Mouse (Mus musculus) cerebral cortex, adult 2 months (tissue): ENCODE data around the gene Ap1b1.

Experiments used
- WGBS: fragments of 180-500 bp; shearing (Covaris S2); methylation state at CpG from one replicate; pipeline ENCODE4 v1.1.7; 2018; 5-methylcytosine and 5-hydroxymethylcytosine counted together

The Ap1b1 gene

DNA sequence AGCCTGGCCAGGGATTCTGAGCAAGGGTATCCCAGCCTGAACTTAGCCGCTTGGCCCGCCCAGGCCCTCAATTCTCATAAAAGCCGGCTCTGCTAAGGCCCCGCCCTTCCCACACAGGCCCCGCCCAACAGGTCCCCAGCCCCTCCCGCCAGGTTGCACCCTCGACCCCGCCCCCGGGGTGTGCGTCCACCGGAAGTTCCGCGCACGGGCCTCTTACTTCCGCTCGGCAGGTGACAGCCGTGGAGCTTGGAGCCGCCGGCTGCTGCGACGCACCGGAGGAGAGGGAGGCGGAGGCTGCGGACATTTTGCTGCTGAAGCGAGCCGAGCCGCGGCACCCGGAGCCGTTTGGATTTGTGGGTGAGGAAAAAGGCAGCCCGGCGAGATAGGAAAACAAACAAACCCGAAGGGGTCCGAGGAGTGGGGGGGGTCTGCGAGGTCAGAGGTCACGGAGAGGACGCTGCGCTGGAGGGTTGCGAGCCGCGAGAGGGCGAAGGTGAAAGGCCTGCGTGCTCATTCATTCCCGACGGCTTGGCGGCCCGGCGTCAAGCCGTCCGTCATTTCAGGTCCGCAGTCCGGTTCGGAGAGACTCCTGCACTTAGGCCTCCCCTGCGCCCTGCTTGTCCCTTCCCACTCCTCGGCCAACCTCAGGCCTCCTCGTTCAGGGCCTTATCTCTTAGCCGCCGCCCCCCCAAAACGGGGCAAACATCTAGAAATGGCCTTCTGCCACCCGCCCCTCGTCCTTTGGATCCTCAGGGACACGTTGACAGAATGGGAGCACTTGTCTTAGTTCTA lies at the start of gene Ap1b1:
TSS of gene Ap1b1 (plus strand) at position 130 of the 792 bp plus-strand sequence.
- WGBS: under 1% methylated on average over 62 of the region's 62 CpGs

DNA sequence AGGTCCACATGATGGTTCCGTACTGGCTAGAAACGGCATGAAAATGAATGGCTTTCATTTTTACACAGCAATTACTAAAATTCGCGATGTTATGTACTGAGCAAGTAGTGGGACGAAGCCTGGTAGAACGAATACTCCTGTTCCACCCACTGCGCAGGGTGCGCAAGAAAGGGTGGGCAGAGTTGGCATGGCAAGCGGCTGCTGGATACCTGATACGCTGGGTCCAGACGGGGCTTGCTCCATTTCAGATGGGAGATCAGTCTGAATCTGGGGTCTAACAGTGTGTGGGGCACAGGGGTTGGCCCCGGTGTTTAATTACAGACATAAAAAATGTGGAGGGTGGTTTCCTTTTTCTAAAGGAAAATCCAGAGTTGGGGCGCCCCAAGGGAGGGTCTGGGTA lies 40.1 kb upstream of the Ap1b1 start:
- 21% methylated on average over 13 of the region's 13 CpGs for WGBS

DNA sequence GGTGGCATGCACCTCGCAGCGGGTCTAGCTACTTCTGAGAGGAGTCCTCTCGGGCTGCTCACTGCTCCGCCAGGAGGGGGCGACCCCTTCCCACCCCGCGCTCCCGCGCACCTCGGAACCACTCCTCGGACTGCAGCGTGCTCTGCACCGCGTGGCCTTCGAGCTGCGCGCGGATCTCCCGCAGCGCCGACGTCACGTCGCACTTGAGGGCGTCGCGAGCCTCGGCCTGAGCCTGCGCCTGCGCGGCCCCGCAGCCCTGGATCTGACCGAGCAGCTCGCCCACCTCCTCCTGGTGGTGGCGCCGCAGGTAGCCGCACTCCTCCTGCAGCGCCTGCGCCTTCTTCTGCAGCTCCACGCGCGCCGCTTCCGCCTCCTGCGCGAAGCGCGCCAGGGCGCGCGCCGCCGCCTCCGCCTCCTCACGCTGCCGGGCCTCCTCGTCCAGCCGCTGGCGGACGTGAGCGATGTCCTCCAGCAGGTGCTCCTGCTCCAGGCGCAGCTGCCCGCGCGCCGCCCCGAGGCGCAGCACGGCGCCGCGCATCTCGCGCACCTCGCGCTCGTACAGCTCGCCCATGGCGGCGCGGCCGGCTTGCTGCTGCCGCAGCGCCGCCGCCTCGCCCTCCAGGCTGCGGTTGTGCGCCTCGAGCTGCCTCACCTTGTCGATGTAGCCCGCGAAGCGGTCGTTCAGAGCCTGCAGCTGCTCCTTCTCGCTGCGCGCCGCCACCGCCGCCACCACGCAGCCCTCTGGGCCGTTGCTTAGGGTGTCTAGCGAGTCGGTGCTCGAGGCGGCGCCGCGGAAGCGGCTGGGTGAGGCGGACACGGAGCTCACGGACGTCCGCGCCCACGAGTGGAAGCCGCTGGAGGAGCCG lies 39.4 kb upstream of the Ap1b1 start:
- WGBS: under 1% methylated on average over 119 of the region's 120 CpGs

DNA sequence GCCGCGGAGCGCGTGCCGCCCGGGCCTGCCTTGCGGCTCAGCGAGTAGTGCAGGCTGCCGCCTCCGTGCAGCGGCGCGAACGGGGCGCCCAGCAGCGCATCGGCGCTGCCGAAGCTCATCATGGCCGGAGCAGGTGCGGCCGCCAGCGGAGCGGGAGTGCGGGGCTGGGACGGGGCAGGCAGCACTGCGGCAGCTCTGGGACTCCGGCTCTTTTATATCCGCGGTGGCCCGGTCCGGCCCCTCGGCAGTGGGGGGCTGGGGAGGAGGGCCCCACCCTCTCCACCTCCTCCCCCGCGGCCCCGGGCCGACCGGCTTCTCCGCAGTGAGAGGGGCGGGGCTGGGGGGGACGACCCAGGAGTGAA lies 38.8 kb upstream of the Ap1b1 start, which contains the start of gene Nefh:
TSS of gene Nefh (minus strand) at position 252 of the 362 bp plus-strand sequence.
- WGBS: 2% methylated on average over 41 of the region's 41 CpGs

DNA sequence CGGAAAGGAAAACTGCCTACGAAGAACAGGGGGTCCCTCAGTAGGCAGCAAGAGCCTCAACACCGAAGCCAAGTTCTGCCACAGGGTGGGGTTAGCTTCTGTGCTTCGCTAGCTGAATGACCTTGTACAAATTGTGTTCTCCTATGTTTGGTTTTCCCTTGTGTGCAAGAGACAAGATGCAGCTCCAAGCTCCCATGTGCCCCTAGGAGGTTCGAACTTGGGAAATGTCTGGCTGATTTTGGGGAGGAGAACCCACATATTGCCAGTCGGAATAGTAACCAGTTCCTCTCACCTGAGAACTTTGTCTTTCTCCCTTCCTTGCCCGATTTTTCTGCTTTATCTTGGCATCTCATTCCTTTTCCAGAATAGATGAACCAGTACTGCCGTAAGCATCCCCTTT lies 37.8 kb upstream of the Ap1b1 start:
- 13% methylated on average over 8 of the region's 8 CpGs for WGBS

DNA sequence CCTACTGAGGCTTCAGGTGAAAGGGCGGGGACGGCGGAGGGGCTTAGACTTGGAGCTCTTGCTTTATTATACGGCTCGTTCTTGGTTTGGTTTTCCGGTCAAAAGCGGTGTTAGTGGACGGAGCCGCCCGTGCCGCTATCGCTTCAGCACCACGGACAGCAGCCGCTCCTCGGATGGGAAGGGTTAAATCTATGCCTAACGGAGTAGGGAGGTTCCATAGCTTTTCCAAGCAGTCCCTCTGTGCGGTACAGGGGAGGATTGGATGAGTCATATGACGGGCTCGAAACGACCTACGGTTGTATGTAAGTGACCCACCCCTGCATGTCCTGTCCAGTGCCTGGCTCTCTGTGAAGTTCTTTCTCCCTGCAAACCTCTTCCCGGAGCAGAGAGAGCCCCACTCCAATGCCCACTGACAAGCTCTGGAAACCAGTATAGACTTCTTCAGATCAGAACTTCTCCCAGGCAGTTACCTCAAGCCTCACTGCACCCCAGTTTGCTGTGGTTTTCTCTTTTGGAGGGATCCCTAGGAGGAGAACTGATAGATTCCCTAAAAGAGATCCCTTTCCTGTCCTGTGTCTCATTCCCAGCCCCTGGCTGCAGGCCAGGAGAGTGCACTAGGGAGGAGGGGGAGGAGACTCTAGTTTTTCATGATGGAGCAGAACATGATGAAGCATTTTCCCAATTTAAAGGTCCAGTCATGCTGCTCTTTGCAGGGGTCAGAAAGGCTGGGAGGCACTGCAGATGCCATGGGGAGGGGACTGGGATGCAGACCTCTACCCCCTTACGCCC lies 37.2 kb upstream of the Ap1b1 start:
- 6% methylated on average over 23 of the region's 23 CpGs for WGBS

DNA sequence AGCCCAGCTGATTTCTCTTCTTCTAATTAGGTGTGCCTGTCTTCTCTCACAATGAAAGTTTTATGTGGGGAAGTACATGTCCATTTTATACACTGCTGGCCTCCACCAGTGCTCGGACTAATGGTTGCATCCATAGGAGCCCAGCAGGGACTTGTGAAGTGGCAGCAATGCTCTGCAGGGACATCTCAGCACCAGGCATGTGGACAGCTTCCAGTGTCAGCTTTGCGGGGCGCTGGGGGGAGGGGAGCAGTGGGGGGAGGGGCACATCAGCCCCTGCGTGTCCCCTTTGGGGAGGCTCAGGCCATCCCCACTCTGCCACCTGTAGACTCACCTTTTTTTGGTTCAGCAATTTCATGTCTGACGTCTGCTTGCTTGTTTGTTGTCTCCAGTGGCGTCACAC lies 33.2 kb upstream of the Ap1b1 start:
- 11% methylated on average over 6 of the region's 6 CpGs for whole genome bisulfite sequencing

DNA sequence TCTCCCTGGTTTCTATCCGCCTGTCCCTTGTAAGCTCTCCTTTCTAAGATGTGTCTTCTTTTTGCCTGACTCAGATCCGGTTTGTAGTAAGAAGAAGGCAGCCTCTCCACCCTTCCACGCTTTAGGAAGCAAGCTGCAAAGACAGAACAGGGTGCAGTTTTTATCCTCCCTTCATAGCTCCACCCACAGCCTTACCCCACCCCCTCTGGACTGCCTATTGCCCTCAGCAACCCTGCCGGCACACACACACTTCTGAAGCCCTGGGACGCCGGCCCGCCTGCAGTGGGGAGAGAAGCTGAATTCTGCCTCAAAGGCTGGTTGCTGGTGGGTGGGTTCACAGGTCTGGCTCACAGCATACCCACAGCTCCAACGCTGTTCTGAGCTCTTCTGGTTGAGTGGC lies 32.7 kb upstream of the Ap1b1 start:
- WGBS: 12% methylated on average over 8 of the region's 8 CpGs

DNA sequence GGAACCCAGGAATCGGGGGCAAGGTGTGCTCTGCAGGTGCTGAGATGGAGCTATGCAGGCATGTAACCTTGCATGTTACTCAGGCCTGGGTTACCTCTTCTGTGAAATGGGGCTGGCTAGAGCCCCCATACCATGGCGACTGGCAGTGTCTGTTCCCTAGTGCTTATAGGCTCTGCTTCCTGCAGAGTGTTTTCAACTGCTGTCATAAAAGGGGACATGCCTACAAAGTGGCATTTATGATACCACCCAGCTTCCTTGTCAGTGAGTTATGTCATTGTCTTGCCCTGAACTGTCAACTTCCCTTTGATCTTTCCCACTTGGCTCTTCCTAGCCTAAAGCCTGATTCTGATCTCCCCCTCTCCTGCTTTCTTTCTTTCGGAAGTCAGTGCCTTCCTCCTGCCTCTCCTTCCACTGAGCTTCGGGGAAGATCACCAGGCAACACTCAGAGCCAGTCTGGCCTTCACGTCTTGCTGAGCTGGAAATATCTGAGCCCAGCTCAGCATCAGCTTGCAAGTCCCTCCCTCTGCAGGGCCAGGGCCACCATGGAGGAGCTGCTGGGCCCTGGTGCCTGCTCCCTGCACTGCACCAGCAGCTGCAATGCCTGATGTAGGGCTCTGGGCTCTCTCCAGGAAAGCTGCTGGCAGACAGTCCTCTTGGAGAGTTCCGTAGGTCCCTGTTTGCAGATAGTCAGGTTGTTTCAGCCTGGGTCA lies 23.4 kb upstream of the Ap1b1 start:
- 57% methylated on average over 6 of the region's 6 CpGs for WGBS

DNA sequence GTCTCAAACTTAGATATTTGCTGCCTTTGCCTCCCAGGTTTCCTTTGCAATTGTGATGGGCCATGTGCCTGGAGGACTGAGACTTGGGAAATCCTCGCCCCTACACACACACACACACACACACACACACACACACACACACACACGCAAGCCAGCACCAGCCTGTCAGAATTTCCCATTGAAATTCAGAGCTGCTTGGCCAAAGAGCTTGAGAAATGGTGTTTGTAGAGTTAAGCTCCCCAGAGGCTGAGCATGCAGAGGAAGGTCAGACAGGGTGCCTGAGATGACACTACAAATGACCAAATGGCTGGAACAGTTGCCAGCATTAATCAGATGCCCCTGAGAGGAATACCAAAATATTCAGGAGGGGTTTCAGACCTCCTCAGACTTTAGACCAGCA lies 20.3 kb upstream of the Ap1b1 start:
- WGBS: 54% methylated on average over 2 of the region's 2 CpGs

DNA sequence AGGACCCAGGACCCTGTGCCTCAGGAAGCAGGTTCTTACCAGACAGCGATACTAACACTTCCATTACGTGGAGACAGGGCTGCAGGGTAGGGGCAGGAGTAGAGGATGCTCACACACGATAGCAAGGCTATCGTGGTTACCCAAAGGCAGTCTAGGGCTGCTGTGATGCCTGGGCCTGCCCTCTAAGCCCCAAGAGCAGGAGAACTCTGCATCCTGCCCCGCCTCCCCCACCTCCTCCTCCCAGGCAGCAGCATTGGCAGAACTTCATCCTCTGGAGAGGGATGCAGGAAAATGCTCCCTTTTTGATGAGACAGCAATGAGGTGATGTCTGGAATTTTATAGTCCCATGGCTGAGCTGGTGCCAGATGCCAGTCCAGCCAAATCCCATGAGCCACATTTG lies 19.7 kb upstream of the Ap1b1 start:
- WGBS: 67% methylated on average over 5 of the region's 5 CpGs

DNA sequence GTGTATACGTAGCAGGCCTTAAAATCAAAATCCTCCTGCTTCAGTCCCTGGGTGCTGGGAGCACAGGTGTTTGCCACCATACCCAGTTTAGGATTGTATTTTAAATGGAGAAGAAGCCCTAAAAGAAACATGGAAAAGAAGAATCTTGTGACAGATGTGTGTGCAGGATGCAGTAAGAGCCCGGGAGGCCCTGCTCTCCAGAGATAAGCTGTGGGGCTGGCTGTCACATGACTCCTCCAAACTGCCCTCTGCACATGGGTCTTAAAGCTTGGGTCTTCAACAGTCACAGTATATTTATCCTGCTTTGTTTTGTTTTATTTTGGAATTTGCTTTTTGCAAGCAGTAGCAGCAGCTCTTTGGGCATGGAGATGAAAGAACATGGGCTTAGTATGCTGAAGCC lies 19.1 kb upstream of the Ap1b1 start:
- WGBS: 73% methylated on average over 2 of the region's 2 CpGs

DNA sequence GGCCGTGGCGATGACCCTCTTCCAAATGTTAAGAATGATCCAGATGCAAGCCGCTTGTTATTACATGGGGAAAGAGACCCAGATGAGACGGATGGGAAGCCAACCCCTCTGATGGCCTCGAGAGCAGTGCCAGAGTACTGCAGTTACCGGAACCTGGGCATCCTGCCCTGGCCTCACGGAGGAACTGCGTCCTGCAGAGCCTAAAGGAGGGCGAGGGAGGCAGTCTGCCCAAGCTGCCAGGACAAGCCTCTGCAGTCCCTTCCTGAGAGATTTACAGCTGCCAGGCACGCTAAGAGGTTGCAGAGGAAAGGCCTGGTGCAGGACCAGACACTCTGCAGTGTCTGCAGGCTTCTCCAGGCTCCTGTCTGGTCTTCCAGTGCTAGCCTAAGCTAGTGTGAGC lies 18.2 kb upstream of the Ap1b1 start:
- 52% methylated on average over 10 of the region's 10 CpGs for WGBS

DNA sequence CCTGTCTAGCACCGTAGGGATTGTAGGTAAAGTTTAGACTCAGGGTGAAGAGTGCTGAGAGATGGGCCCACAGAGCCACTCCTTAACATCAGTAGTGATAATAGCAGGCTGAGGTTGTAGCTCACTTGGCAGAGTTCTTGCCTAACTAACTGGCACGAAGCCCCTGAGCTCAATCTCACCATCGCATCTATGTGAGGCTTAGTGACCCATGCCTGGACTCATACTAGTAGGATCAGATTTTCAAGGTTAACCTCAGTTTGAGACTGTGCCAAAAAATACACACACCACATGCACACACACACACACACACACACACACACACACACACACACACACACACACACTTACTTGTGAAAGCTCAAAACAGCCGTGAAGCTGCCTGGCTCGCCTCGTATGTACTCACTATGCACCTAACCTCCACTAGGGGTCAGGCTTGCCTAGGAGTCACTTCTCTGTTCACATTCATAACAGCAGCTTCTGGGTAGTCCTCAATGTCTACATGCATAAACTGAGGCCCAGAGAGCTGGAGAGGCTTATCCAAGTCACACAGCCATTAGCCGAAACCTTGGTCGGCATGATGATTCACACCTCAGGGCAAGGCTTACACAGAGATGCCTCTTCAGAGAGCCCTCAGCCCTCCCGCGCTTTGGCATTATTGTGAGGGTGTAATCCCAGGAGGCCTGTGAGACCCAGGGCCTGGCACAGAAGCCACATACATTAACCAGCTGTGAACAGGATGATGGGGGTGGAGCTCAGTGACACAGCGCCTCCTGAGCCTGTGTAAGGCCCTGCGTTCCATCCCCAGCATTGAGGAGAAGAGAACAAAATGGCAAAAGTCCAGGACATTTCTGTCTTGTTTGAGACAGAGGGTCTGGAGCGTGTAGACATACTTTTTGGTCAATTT lies 13.4 kb upstream of the Ap1b1 start:
- 49% methylated on average over 13 of the region's 13 CpGs for WGBS

DNA sequence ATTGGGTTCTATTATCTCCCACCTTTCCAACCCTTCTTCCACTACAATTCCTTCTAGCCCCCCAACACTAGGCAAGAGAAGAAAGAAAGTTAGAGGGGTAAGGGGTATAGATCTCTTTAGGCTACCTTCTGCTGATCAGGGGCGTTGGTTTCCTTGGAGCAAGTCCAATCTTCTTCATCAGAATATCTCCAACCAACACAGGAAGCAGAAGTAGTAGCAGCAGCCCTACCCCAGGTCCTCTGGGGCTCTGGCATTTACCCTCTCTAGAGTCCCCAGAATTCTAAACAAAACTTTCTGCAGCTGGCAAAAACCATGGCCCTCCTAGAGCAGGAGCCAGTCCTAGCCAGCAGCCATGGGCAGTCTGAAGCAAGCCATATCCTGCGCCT lies 12.8 kb upstream of the Ap1b1 start:
- 82% methylated on average over 2 of the region's 2 CpGs for WGBS

DNA sequence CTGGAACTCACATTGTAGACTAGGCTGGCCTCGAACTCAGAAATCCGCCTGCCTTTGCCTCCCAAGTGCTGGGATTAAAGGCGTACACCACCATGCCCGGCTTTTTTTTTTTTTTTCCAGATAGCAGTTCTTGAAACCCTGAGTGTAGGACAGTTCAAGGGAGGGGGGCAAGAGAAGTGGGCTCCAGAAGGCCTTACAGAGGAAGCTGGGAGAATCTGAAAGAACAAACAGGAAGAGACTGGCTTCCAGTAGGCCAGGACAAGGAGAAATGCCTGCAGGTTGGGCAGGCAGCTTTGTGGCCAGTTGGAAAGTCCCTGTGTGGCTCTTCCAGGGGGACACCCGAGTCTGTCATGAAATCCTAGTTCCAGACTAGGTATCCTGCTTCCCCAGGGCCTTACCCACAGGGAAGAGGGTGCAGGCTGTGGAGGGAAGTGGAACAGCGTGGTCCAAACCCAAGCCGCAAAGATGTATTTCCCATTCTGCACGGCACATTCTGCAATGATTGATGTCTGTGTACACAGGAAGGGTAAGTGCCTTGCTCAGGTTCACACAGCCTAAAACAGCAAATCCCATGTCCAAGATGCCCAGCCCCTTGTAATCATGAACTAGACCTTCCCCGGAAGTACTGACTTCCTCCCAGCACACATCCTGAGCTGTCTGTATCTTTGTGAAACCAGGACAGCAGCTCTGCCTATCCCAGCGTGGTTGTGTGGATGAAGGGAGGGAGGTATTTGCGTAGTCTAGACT lies 12.1 kb upstream of the Ap1b1 start:
- WGBS: 75% methylated on average over 11 of the region's 11 CpGs

DNA sequence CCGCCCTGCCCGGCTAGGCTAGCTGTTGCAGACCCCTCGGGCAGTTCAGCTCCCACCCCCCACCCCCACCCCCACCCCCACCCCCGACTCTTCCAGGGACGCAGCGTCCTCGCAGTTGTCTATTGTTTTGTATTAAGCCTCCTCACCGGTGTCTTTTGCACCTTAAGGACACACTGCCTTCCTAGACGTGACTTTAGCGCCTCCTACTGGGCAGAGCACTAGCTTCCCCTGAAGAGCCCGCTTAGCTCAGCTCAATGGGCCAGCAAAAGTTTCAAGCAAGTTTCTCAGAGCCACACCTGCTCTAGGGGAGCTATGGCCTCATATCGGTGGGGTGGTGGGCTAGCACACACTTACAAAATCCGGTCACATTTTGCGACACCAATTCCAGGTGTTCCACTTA lies 11.0 kb upstream of the Ap1b1 start:
- WGBS: 11% methylated on average over 13 of the region's 14 CpGs

DNA sequence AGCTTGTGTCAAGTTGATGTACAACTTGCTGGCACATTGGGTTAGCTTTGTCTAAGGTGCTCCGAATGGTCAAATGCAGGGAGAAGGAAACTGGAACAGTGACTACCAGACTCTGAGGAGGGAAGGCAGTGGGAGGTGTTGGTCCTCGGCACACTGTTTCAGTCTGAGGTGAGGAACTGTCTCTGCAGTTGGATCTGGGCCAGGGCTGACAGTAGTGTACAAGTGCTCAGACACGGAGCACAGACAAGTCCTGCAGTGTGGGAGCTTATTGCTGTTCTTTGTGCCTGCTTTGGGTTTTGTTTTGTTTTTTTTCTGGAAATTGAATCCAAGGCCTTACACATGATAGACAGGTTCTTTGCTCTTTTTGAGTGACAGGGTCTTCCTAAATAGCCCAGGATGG lies 3.6 kb upstream of the Ap1b1 start:
- 46% methylated on average over 3 of the region's 3 CpGs for WGBS

DNA sequence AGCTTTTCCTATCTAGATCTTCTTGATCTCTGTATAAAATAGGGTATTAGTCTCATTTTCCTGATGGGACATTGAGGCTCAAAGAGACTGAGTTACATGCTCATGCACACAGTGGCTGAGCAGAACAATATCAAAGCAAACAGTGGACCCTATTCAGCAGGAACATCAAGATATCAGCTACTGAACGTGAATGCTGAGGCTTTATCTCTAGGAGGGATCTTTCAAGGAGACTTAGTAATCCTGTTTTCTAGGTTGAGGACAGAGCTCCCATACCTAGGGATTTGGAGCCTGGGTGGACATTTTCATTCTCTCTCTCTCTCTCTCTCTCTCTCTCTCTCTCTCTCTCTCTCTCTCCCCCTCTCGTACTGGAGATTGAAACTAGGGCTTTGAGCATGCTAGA lies 3.1 kb upstream of the Ap1b1 start:
- WGBS: 69% methylated on average over 2 of the region's 2 CpGs

DNA sequence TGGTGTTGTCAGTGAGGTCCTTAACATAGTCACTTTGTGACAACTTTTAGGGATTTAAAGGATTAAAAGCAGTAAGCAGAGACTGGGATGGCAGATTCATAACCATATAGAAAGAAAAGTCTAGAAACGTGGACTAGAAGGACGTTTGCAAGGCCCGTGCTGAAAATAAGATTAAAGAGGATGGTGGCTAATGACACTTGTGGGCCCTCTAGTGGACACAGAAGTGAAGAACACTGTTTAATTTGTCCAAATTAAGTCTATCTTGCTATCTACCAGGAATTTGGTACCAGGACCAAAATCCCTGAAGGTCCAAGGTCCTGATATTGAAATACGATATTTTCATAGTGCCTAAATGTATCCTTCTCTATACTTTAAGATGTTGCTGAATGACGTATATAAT lies 2.4 kb upstream of the Ap1b1 start:
- WGBS: 2% methylated on average over 5 of the region's 5 CpGs
